Mouse (Mus musculus) MEL (cell line): ENCODE data around the gene Bglap. TPM values are rescaled to one million over a fixed set of nuclear protein-coding genes. Genes with fewer than 3 reads are reported as not detected.

Source experiments
- DNase-seq: peaks from one replicate; pipeline ENCODE4 v3.0.0; 2011; ENCODE audit warnings: low read depth, low spot score
- H3K27ac ChIP-seq: 2 replicates; pipeline ENCODE4 v1.5.1; 2012; ENCODE audit warnings: low read depth, mild to moderate bottlenecking, control low read depth, low read length, moderate library complexity; ENCODE audit not compliant: control insufficient read depth
- H3K27me3 ChIP-seq, 2 experiments: fragments of 150-350 bp in 1 of 2; sonication (generic) in 1 of 2; 2 replicates each; pipeline ENCODE4 v1.6.1; 2012; ENCODE audit warnings: low read length in 2 of 2, mild to moderate bottlenecking in 2 of 2, improper control_type of control experiment in 1 of 2, moderate library complexity in 1 of 2; ENCODE audit not compliant: insufficient read depth in 2 of 2, control insufficient read depth in 1 of 2
- H3K36me3 ChIP-seq, 2 experiments: 2 replicates each; pipeline ENCODE4 v1.6.1; 2012 to 2014; ENCODE audit warnings: low read length in 2 of 2, improper control_type of control experiment in 1 of 2, inconsistent platforms in 1 of 2, mild to moderate bottlenecking in 1 of 2; ENCODE audit not compliant: insufficient read depth in 2 of 2, control insufficient read depth in 1 of 2
- H3K4me1 ChIP-seq, 2 experiments: fragments of 150-350 bp in 1 of 2; sonication (generic) in 1 of 2; 2 replicates each; pipeline ENCODE4 v1.6.1; 2012; ENCODE audit warnings: low read length in 2 of 2, improper control_type of control experiment in 1 of 2, mild to moderate bottlenecking in 1 of 2; ENCODE audit not compliant: insufficient read depth in 2 of 2, control insufficient read depth in 1 of 2
- H3K4me3 ChIP-seq, 2 experiments: fragments of 150-350 bp in 1 of 2; sonication (generic) in 1 of 2; 2 replicates each; pipeline ENCODE4 v1.5.1; 2012; ENCODE audit warnings: low read depth in 2 of 2, low read length in 2 of 2, mild to moderate bottlenecking in 2 of 2, moderate library complexity in 2 of 2, control low read depth in 1 of 2, improper control_type of control experiment in 1 of 2; ENCODE audit not compliant: control insufficient read depth in 1 of 2, insufficient read depth in 1 of 2
- H3K79me2 ChIP-seq: 2 replicates; pipeline ENCODE4 v1.6.1; 2012; ENCODE audit warnings: mild to moderate bottlenecking, low read length, moderate library complexity; ENCODE audit not compliant: control insufficient read depth, poor library complexity, insufficient read depth
- H3K9ac ChIP-seq: 2 replicates; pipeline ENCODE4 v1.6.1; 2012; ENCODE audit warnings: low read depth, mild to moderate bottlenecking, control low read depth, low read length, moderate library complexity; ENCODE audit not compliant: control insufficient read depth, poor library complexity, severe bottlenecking
- H3K9me3 ChIP-seq: fragments of 150-350 bp; sonication (generic); replicated peaks from 2 replicates; pipeline ENCODE4 v1.6.1; 2012; ENCODE audit warnings: mild to moderate bottlenecking, low read length, improper control_type of control experiment, moderate library complexity; ENCODE audit not compliant: insufficient read depth
- CTCF ChIP-seq, 3 experiments: IDR thresholded peaks in 2 of 3; conservative IDR thresholded peaks in 1 of 3; 2 replicates each; pipeline ENCODE4 v1.5.1; 2011 to 2012; ENCODE audit warnings: low read length in 3 of 3, low read depth in 2 of 3, mild to moderate bottlenecking in 2 of 3, improper control_type of control experiment in 1 of 3, inconsistent platforms in 1 of 3, mixed read lengths in 1 of 3, moderate library complexity in 1 of 3; ENCODE audit not compliant: control insufficient read depth in 1 of 3, insufficient read depth in 1 of 3, poor library complexity in 1 of 3, severe bottlenecking in 1 of 3
- ELF1 ChIP-seq: IDR thresholded peaks from 2 replicates; pipeline ENCODE4 v1.6.1; 2014; ENCODE audit warnings: low read depth, mild to moderate bottlenecking, inconsistent platforms, low read length, improper control_type of control experiment, moderate library complexity
- EP300 ChIP-seq, 2 experiments: IDR thresholded peaks; 2 replicates each; pipeline ENCODE4 v1.6.1; 2011; ENCODE audit warnings: improper control_type of control experiment in 2 of 2, low read length in 2 of 2, low read depth in 1 of 2, mild to moderate bottlenecking in 1 of 2
- GATA1 ChIP-seq: IDR thresholded peaks from 2 replicates; pipeline ENCODE4 v1.6.1; 2011; ENCODE audit warnings: low read depth, low read length, improper control_type of control experiment
- JUND ChIP-seq: IDR thresholded peaks from 2 replicates; pipeline ENCODE4 v1.6.1; 2011; ENCODE audit warnings: low read depth, mild to moderate bottlenecking, improper control_type of control experiment, low read length
- MAZ ChIP-seq: IDR thresholded peaks from 2 replicates; pipeline ENCODE4 v1.6.1; 2012; ENCODE audit warnings: low read depth, mild to moderate bottlenecking, inconsistent platforms, low read length, improper control_type of control experiment
- MXI1 ChIP-seq: IDR thresholded peaks from 2 replicates; pipeline ENCODE4 v1.6.1; 2011; ENCODE audit warnings: mild to moderate bottlenecking, low read depth, low read length, improper control_type of control experiment
- MYB ChIP-seq: IDR thresholded peaks from 2 replicates; pipeline ENCODE4 v1.6.1; 2011; ENCODE audit warnings: mild to moderate bottlenecking, low read depth, low read length, improper control_type of control experiment
- NELFE ChIP-seq: IDR thresholded peaks from 2 replicates; pipeline ENCODE4 v1.6.1; 2011; ENCODE audit warnings: low read depth, low read length, improper control_type of control experiment
- NRF1 ChIP-seq: IDR thresholded peaks from 2 replicates; pipeline ENCODE4 v1.6.1; 2014; ENCODE audit warnings: low read depth, mild to moderate bottlenecking, inconsistent platforms, low read length, improper control_type of control experiment, moderate library complexity; ENCODE audit not compliant: poor library complexity, insufficient read depth, severe bottlenecking
- POLR2A ChIP-seq, 2 experiments: IDR thresholded peaks; 2 replicates each; pipeline ENCODE4 v1.6.1; 2011 to 2012; ENCODE audit warnings: low read length in 2 of 2, mild to moderate bottlenecking in 2 of 2, control low read depth in 1 of 2, improper control_type of control experiment in 1 of 2, low read depth in 1 of 2, moderate library complexity in 1 of 2; ENCODE audit not compliant: control insufficient read depth in 1 of 2, insufficient read depth in 1 of 2, poor library complexity in 1 of 2
- RAD21 ChIP-seq: IDR thresholded peaks from 2 replicates; pipeline ENCODE4 v1.6.1; 2011; ENCODE audit warnings: mild to moderate bottlenecking, low read depth, low read length, improper control_type of control experiment
- SIN3A ChIP-seq: IDR thresholded peaks from 2 replicates; pipeline ENCODE4 v1.6.1; 2012; ENCODE audit warnings: low read length, improper control_type of control experiment, inconsistent platforms
- SMC3 ChIP-seq: IDR thresholded peaks from 2 replicates; pipeline ENCODE4 v1.6.1; 2011; ENCODE audit warnings: low read depth, low read length, improper control_type of control experiment
- TAL1 ChIP-seq: IDR thresholded peaks from 2 replicates; pipeline ENCODE4 v1.6.1; 2012; ENCODE audit warnings: mild to moderate bottlenecking, inconsistent platforms, low read length, moderate library complexity, mixed read lengths
- TBP ChIP-seq: IDR thresholded peaks from 2 replicates; pipeline ENCODE4 v1.8.0; 2011; ENCODE audit warnings: low read depth, low read length, improper control_type of control experiment
- TCF12 ChIP-seq: IDR thresholded peaks from 2 replicates; pipeline ENCODE4 v1.6.1; 2014; ENCODE audit warnings: low read depth, mild to moderate bottlenecking, inconsistent platforms, low read length, improper control_type of control experiment, moderate library complexity
- USF1 ChIP-seq: IDR thresholded peaks from 2 replicates; pipeline ENCODE4 v1.6.1; 2014; ENCODE audit warnings: low read depth, mild to moderate bottlenecking, inconsistent platforms, low read length, improper control_type of control experiment, moderate library complexity
- USF2 ChIP-seq, 2 experiments: IDR thresholded peaks; 2 replicates each; pipeline ENCODE4 v1.6.1; 2011 to 2012; ENCODE audit warnings: improper control_type of control experiment in 2 of 2, low read length in 2 of 2, borderline replicate concordance in 1 of 2, inconsistent platforms in 1 of 2, low read depth in 1 of 2, mild to moderate bottlenecking in 1 of 2; ENCODE audit not compliant: insufficient read depth in 1 of 2
- ZKSCAN1 ChIP-seq: IDR thresholded peaks from 2 replicates; pipeline ENCODE4 v1.6.1; 2012; ENCODE audit warnings: low read depth, mild to moderate bottlenecking, inconsistent platforms, low read length, improper control_type of control experiment, moderate library complexity
- ZMIZ1 ChIP-seq: IDR thresholded peaks from 2 replicates; pipeline ENCODE4 v1.6.1; 2012; ENCODE audit warnings: low read depth, mild to moderate bottlenecking, inconsistent platforms, low read length, improper control_type of control experiment, moderate library complexity
- polyA plus RNA-seq, 2 experiments: library from polyadenylated mRNA; stranded (reverse) in 1 of 2; unstranded in 1 of 2; fragments of >175 nt in 1 of 2; fragments of >200 nt in 1 of 2; gene quantifications; 2 replicates each; pipeline versions ENCODE4 v1.2.1 to v1.2.4; 2012; ENCODE audit warnings: low replicate concordance in 2 of 2, low read depth in 1 of 2; ENCODE audit not compliant: insufficient read length in 2 of 2, insufficient read depth in 1 of 2, missing spikeins in 1 of 2
- total RNA-seq: library from RNA; depleted of rRNA; stranded (reverse); fragments of 300-350 nt; gene quantifications from 2 replicates; pipeline ENCODE4 v1.2.3, GENCODE M21; 2012

The Bglap gene
- total and polyA plus RNA-seq, 3 experiments = 0.17 TPM; not detected in 2

- DNase-seq = no peak
- Histone ChIP-seq H3K4me1 (peaks cover 0 to 10% of the 10 kb centered on the region in 2 experiments; a peak in 3 of 4 replicates), H3K9ac (no peak overlapping the region), H3K4me3 (no peak overlapping the region), H3K9me3 (no peaks in the 10 kb centered on the region), H3K27ac (no peak overlapping the region), H3K27me3 (no peaks in the 10 kb centered on the region), H3K36me3 (peaks cover 5 to 9% of the 10 kb centered on the region in 2 experiments; a peak in 3 of 4 replicates), H3K79me2 (no peaks in the 10 kb centered on the region; the same call in 1 of the 2 replicates)
- TF ChIP-seq EP300 (IDR thresholded peaks at IDR 0.05; ENCODE audit: low read depth in 1 of 2, low read length in 2 of 2) = no peak
- no peak for TF ChIP-seq NRF1
- TF ChIP-seq NELFE = no peak
- TF ChIP-seq RAD21 = no peak
- TF ChIP-seq MXI1 = no peak
- TF ChIP-seq POLR2A (IDR thresholded peaks at IDR 0.05; ENCODE audit: control insufficient read depth in 1 of 2, insufficient read depth in 1 of 2, low read depth in 1 of 2, low read length in 2 of 2, poor library complexity in 1 of 2) = no peak
- no peak for TF ChIP-seq TBP
- no peak for TF ChIP-seq SIN3A
- no peak for TF ChIP-seq SMC3
- no peak for TF ChIP-seq USF1
- TF ChIP-seq MAZ = no peak
- no peak for TF ChIP-seq JUND
- TF ChIP-seq ELF1 = no peak
Measured at GRCm38 (mm10) chr3:88415668-88416067, 31.4 kb upstream of the Bglap start.

- H3K4me1 ChIP-seq = peaks cover 0 to 21% of the 10 kb centered on the region in 2 experiments; a peak in 3 of 4 replicates
- peaks cover 7 to 15% of the 10 kb centered on the region in 2 experiments; a peak in 3 of 4 replicates for H3K36me3 ChIP-seq
Measured at GRCm38 (mm10) chr3:88412636-88413035, 28.4 kb upstream of the Bglap start.

GRCm38 (mm10) chr3:88411681-88412080 lies 27.4 kb upstream of the Bglap start:
- H3K27me3 ChIP-seq = no peaks in the 10 kb centered on the region
- no peak for DNase-seq
- TF ChIP-seq TBP (no peak), GATA1 (0 out of 2 replicates have a peak, but pooled peaks have one; percentile 29), TAL1 (peak; percentile 62)
- H3K4me1 ChIP-seq = peaks cover 0 to 26% of the 10 kb centered on the region in 2 experiments; a peak in 3 of 4 replicates
- no peaks in the 10 kb centered on the region for H3K9me3 ChIP-seq
- H3K9ac ChIP-seq = no peak overlapping the region
- peaks cover 20% of the 10 kb centered on the region for H3K79me2 ChIP-seq
- H3K4me3 ChIP-seq = no peak overlapping the region
- H3K27ac ChIP-seq = no peak overlapping the region
- H3K36me3 ChIP-seq = peaks cover 5 to 15% of the 10 kb centered on the region in 2 experiments; a peak in 3 of 4 replicates

More at GRCm38 (mm10) chr3:88412636-88413035, 28.4 kb upstream of the Bglap start:
- no peak overlapping the region for H3K27ac ChIP-seq
- no peak overlapping the region for H3K4me3 ChIP-seq
- H3K9me3 ChIP-seq = no peaks in the 10 kb centered on the region
- H3K27me3 ChIP-seq = no peaks in the 10 kb centered on the region
- H3K9ac ChIP-seq = no peak overlapping the region
- TF ChIP-seq RAD21 = no peak
- TF ChIP-seq USF2 (IDR thresholded peaks at IDR 0.05; ENCODE audit: borderline replicate concordance in 1 of 2, insufficient read depth in 1 of 2, low read depth in 1 of 2, low read length in 2 of 2) = no peak
- no peak for TF ChIP-seq ZMIZ1
- TF ChIP-seq ZKSCAN1 = no peak
- TF ChIP-seq MYB = no peak
- no peak for TF ChIP-seq TCF12
- TF ChIP-seq SIN3A = no peak
- no peak for TF ChIP-seq CTCF (IDR thresholded peaks at IDR 0.05 in 2 of 3, conservative IDR thresholded peaks at IDR 0.05 in 1 of 3; ENCODE audit: control insufficient read depth in 1 of 3, insufficient read depth in 1 of 3, low read depth in 2 of 3, low read length in 3 of 3, poor library complexity in 1 of 3, severe bottlenecking in 1 of 3)
- no peak for DNase-seq
- H3K79me2 ChIP-seq = peaks cover 18% of the 10 kb centered on the region
